Mouse (Mus musculus): Measurements from ENCODE around the gene Notch3. TPM values are rescaled to one million over a fixed set of nuclear protein-coding genes. Genes with fewer than 3 reads are reported as not detected.
"Not testable (repeated sequence)": the region's sequence is repeated elsewhere in the genome, so short reads cannot be mapped to it uniquely, and the experiment has no call there.

Notch3 gene
- polyA plus RNA-seq, 1 experiment = 4.3 TPM

DNA sequence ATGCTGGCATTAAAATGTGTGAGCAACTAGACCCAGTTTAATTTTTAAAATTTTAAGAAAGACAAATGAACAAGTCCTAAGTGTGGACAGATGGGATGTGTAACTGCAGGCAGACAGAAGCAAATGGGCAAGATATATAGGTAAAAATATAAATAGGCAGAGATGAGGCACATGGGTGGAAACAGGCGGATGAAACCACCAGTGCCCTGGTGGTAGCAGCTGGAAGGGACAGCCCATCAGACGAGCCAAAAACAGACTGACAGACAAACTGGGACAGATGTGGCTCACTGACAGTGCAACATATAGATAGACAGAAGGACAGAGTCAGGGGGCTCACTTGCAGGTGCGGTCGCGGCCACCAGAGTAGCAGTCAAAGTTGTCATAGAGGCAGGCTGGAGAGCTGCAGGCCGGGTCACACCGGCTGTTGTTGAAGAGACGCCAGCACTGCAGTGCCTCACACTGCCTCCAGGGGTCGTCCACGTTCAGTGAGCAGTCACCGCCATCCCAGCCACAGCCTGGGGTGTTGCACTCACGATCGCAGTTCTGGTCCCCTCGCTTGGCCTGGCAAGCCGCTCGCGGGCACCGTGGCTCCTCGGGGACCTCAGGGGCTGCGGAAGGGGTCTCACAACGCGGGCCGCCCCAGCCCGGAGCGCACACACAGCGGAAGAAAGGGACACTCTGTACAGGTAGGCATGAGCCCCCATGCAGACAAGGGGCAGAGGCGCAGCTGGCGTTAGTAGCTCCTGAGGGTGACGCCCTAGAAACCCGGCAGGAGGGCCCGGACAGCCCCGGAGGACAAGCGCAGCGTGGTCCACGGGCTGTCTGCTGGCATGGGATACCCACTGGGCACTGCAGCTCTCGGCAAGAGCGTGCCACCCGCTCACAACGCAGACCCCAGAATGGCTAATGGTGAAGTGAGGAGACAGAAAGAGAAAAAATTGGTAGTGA lies 23.5 kb downstream of the Notch3 start:
- Histone ChIP-seq H3K4me1 (ENCODE audit: control insufficient read depth, insufficient read depth, insufficient read length, low read length) (no peaks in the 10 kb centered on the region), H3K27ac (replicated peaks; ENCODE audit: low read depth, low read length) (no peak overlapping the region), H3K4me3 (ENCODE audit: insufficient read depth, low read depth, low read length) (peak overlapping the region; percentile 40)

DNA sequence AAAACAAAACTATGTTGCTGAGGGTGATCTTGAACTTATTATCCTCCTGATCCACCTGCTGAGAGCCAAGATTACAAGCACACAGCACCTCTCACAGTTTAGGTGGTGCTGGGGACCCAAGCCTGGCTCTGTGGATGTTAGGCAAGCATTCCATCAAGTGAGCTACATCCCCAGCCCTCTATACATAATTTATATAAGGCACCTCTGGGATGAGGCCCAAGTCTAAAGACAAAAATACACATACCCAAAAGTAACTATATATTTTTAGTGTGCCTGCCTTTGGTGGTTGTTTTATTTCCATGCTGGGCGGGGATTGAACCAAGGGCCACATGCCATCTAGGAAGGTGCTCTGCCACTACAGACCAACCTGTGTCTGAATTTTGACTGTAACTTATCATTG lies 24.4 kb downstream of the Notch3 start:
- no peaks in the 10 kb centered on the region for H3K4me1 ChIP-seq (ENCODE audit: control insufficient read depth, insufficient read depth, insufficient read length, low read length)
- H3K4me3 ChIP-seq (ENCODE audit: insufficient read depth, low read depth, low read length) = no peak overlapping the region
- H3K27ac ChIP-seq (replicated peaks; ENCODE audit: low read depth, low read length) = no peak overlapping the region

DNA sequence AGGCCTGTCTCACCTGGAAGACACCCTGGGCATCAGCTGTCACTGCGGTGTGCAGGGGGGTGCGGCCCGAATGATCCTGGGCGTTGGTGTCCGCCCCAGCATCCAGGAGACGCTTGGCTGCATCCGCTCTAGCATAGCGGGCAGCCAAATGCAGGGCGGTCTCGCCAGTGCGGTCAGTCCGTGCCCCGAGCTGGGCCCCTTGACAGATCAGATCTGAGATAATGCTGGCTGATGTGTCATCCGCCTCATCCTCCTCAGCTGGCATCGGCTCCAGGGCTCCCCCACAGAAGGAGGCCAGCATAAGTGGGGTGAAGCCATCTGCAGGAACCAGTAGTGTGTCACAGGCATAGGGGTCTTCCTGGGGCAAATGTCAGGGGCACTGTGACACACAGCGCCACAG lies 33.3 kb downstream of the Notch3 start:
- H3K27ac ChIP-seq (replicated peaks; ENCODE audit: low read depth, low read length) = no peak overlapping the region
- H3K4me1 ChIP-seq (ENCODE audit: control insufficient read depth, insufficient read depth, insufficient read length, low read length) = no peaks in the 10 kb centered on the region
- H3K4me3 ChIP-seq (ENCODE audit: insufficient read depth, low read depth, low read length) = no peak overlapping the region

DNA sequence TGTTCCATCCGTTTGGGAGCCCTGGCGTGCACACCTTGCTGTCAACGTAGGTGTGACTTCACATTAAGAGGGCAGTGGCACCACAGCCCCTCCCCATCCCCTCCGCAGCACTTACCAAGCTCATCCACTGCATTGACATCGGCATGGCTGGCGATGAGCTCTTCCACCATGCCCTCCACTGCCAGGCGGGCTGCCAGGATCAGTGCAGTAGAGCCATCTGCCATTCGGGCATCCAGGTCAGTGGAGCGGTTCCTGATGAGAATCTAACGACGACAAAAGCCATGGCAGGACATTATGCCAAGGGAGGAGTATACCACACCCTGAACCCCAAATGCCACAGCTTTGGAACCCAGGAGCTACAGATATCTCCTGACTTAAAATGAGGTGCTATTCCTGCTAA lies 34.6 kb downstream of the Notch3 start:
- no peak overlapping the region for H3K27ac ChIP-seq (replicated peaks; ENCODE audit: low read depth, low read length)
- H3K4me1 ChIP-seq (ENCODE audit: control insufficient read depth, insufficient read depth, insufficient read length, low read length) = no peaks in the 10 kb centered on the region
- no peak overlapping the region for H3K4me3 ChIP-seq (ENCODE audit: insufficient read depth, low read depth, low read length)

DNA sequence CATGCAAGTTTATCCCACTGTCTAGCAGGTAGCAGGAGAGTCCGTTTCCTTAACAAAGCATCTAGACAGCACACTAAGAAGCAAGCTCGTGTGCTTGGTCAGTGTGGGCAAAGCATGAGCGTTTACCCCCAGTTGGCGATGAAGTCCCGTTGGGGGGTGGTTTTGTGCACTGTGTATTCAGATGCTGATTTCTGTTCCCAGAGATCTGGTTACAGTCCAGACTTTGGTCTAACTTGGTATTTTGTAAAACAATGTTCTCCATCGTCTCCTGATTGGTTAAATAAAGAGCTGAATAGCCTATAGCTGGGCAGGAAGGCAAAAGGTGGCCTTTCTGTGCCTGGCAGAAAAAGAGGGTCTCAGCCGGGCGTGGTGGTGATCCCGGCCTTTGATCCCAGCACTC lies 36.1 kb downstream of the Notch3 start:
- H3K4me3 ChIP-seq (ENCODE audit: insufficient read depth, low read depth, low read length) = no peak overlapping the region
- no peaks in the 10 kb centered on the region; the same call in 1 of the 2 replicates for H3K4me1 ChIP-seq (ENCODE audit: control insufficient read depth, insufficient read depth, insufficient read length, low read length)
- no peak overlapping the region for H3K27ac ChIP-seq (replicated peaks; ENCODE audit: low read depth, low read length)

DNA sequence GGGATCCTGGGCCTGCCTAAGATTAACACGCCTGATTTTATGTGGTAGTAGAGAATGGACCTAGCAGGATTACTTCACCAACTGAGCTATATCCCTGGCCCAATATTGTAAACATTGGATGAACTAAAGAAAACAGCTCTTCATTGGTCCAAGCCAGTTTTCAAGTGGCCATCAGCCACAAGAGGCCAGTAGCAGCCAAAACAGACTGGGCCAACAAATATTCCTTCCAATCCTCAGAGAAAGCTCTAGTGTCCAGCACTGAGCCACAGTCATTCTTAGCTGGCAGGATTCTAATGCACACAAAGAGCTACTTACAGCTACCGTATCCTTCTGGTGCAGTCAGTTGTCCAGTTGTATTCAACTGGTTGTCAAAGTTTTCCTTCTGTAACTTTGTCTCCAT lies 39.5 kb downstream of the Notch3 start:
- Histone ChIP-seq H3K4me3 (ENCODE audit: insufficient read depth, low read depth, low read length) (no peak overlapping the region), H3K4me1 (ENCODE audit: control insufficient read depth, insufficient read depth, insufficient read length, low read length) (peaks cover 3% of the 10 kb centered on the region; the same call in 1 of the 2 replicates), H3K27ac (replicated peaks; ENCODE audit: low read depth, low read length) (no peak overlapping the region)

DNA sequence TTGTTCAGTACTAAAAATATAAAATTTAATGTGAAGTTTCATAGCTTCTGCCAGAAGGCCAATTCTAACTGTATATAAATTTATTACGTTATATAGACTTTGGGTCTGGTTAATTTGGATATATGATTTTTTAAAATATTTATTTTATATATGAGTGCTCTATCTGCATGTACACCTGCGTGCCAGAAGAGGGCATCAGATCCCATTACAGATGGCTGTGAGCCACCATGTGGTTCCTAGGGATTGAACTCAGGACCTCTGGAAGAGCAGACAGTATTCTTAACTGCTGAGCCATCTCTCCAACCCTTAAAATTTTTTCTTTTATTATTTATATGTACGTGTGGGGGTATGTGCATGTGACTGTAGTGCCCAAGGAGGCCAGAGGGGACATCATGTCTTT lies 41.2 kb downstream of the Notch3 start:
- no peak overlapping the region for H3K27ac ChIP-seq (replicated peaks; ENCODE audit: low read depth, low read length)
- no peak overlapping the region for H3K4me3 ChIP-seq (ENCODE audit: insufficient read depth, low read depth, low read length)
- H3K4me1 ChIP-seq (ENCODE audit: control insufficient read depth, insufficient read depth, insufficient read length, low read length) = peaks cover 18% of the 10 kb centered on the region

DNA sequence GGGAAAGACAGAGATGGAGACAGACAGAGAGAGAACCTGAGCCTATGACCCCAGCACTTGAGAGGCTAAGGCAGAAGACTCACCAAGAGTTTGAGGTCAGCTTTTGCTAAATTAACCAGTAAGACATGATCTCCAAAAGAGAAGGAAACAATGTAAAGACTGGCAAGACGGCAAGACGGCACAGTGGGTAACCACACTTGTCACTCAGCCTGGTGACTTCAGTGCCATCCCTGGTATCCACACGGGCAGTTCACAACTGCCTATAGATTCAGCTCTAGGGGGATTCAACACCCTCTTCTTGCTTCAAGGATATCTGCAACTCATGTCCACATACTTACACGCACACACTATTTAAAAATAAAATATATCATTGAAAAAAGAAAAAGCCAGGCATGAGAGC lies 43.1 kb downstream of the Notch3 start:
- Histone ChIP-seq H3K4me1 (ENCODE audit: control insufficient read depth, insufficient read depth, insufficient read length, low read length) (peaks cover 24% of the 10 kb centered on the region), H3K27ac (replicated peaks; ENCODE audit: low read depth, low read length) (no peak overlapping the region), H3K4me3 (ENCODE audit: insufficient read depth, low read depth, low read length) (no peak overlapping the region)

DNA sequence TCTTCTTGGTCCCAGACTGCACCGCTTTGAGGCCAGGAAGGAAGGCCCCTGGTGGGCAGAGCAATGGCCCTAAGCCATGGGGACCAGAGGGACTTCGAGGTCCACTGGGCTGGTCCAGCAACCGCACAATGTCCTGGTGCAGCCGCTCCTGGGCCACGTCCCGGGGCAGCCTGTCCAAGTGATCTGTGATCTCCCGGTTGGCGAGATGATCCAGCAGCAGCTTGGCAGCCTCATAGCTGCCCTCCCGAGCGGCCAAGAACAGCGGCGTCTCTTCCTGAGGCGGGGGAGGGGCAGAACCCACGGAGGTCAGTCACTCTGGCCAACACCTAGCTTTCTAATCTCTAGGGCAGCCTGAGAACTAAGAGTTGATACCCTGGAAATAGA lies 44.1 kb downstream of the Notch3 start:
- H3K4me3 ChIP-seq (ENCODE audit: insufficient read depth, low read depth, low read length) = peak overlapping the region; percentile 34
- H3K27ac ChIP-seq (replicated peaks; ENCODE audit: low read depth, low read length) = peak overlapping the region; percentile 85
- peaks cover 33% of the 10 kb centered on the region for H3K4me1 ChIP-seq (ENCODE audit: control insufficient read depth, insufficient read depth, insufficient read length, low read length)

DNA sequence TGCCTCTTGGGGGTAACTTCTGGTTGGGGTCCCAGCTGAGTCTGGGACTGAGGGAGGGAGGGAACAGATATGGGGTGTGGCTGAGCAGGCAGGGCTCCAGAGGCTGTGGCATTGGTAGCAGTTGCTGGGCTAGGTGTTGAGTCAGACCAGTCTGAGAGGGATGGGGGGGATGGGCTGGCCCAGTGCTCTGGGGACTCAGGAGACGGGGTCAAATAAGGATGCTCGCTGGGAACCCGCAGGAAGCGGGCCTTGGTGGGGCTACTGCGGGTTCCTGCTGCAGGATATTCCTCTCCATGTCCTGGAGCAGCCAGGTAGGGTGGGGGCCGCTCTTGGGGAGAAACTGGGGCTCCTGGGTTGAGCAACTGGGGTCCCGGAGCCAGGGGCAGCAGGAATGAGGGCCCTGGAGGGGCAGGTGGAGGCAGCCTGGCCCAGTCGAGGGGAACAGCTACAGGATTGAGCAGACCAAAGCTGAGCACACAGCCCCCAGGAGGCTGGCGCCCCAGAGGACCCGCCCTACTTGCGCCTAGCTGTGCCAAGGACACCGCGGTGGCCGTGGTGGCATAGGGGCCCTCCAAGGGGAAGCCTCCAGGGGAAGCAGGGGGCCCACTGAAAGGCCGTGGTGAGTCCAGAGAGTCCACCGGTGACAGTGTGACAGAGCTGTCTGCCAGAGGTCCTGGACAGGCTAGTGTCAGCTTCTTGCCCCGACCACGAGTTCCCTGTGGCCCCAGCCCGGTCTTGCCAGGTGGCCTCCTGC lies 44.6 kb downstream of the Notch3 start:
- H3K4me3 ChIP-seq (ENCODE audit: insufficient read depth, low read depth, low read length) = peak overlapping the region; percentile 34
- H3K27ac ChIP-seq (replicated peaks; ENCODE audit: low read depth, low read length) = peak overlapping the region; percentile 85
- peaks cover 38% of the 10 kb centered on the region for H3K4me1 ChIP-seq (ENCODE audit: control insufficient read depth, insufficient read depth, insufficient read length, low read length)

DNA sequence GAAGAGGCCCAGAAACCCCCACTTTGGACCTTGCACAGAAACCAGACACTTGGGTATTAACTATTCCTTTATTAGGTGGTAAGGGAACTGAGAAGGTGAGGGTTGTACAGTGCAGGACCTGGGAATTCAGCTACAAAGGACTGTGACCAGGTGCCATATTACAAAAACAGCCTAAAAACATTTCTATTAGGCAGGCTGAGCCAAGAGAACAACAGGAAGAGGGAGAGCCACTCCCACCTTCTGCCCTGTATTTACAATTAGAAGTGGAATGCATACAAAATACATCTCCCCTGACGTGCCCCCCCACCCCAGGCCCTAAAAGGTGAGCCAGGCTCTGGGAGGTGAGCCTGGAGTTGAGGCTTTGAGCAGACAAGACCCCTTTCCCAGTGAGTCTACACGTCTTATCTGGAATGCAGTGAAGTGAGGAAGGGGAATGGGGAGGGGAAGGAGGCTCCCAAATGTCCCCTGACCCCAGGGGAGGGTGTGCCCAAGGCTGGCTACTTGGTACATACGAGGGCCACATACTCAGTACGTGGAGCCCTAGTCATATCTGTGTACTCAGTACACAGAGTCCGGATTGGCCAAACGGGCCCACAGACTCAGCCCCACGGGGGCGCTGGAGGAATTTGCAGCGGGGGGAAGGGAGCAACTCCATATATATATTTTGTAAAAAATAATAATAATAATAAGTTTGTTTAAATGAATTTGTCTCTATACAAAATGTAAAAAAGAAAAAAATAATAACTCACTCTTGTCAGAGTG lies 45.7 kb downstream of the Notch3 start:
- peak overlapping the region; percentile 65 for H3K27ac ChIP-seq (replicated peaks; ENCODE audit: low read depth, low read length)
- no peak overlapping the region for H3K4me3 ChIP-seq (ENCODE audit: insufficient read depth, low read depth, low read length)

DNA sequence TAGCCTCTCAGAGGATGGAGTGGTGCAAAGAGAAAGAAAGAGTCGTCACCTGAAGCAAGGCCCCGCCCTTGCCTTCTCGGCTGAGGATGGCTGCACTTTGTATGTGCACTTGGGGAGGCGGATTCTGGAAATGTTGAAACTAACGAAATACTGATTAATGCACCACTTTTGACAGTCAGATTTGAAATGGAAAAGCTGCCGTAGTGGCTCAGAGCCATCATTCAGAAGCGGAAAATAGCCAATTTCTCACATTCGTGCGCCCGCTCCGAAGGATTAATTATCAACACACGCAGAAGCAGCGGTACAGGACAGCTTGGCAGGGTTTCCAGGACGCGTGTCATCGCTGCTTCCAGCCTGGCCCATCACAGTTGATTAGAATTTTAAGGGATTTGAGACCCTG lies 47.5 kb downstream of the Notch3 start:
- H3K4me3 ChIP-seq (ENCODE audit: insufficient read depth, low read depth, low read length) = no peak overlapping the region
- no peak overlapping the region for H3K27ac ChIP-seq (replicated peaks; ENCODE audit: low read depth, low read length)
- H3K4me1 ChIP-seq (ENCODE audit: control insufficient read depth, insufficient read depth, insufficient read length, low read length) = peaks cover 46% of the 10 kb centered on the region

More for the DNA sequence above, 45.7 kb downstream of the Notch3 start:
- peaks cover 46% of the 10 kb centered on the region for H3K4me1 ChIP-seq (ENCODE audit: control insufficient read depth, insufficient read depth, insufficient read length, low read length)

DNA sequence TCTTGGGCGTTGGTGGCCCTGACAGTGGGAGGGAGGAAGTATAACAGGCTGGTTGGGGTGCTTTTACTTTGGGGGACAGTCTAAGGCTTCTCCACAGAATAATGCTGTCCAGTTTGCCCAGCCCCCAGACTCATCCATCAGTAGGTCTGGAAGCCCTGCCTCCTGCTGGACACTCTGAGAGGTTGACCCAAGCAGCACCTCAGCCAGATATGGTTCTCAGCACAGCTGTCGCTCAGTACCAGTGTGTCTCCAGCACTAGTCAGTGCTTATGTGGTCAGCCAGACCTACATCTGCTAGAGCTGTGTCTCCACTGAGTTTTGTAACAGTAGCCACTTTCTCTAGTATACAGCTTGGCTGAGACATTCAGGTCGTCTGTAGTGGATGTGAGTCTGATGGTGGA lies 48.2 kb downstream of the Notch3 start:
- Histone ChIP-seq H3K4me3 (ENCODE audit: insufficient read depth, low read depth, low read length) (no peak overlapping the region), H3K27ac (replicated peaks; ENCODE audit: low read depth, low read length) (no peak overlapping the region)

DNA sequence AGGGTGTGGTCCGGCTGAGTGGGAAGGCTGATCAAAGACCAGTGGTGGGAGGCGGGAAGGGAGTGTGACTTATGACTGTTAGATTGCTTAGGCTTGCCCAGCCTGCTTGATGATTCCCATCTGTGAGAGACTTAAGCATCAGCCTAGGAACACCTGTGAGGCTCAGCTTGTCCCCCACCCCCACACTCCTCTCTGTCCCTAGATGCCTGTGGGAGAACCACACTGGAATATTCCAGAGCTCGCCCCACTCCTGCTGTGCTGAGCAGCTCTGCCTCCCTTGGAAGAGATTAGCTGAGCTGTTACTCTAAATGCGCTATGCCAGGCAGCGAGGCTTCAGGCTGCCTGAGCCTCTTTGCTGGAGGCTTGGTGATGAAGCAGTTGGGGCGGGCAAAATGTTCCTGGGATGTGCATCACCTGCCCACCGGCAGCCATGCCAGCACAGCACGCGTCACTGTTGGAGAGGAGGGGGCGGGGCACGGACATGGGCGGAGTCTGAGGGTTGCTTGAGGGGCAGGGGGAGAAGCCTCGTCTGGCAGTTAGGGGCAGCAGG lies 48.7 kb downstream of the Notch3 start:
- H3K27ac ChIP-seq (replicated peaks; ENCODE audit: low read depth, low read length); H3K4me3 ChIP-seq (ENCODE audit: insufficient read depth, low read depth, low read length): not testable (repeated sequence)
- peaks cover 48% of the 10 kb centered on the region for H3K4me1 ChIP-seq (ENCODE audit: control insufficient read depth, insufficient read depth, insufficient read length, low read length)

More for the DNA sequence above, 48.2 kb downstream of the Notch3 start:
- peaks cover 46% of the 10 kb centered on the region for H3K4me1 ChIP-seq (ENCODE audit: control insufficient read depth, insufficient read depth, insufficient read length, low read length)
